Mouse (Mus musculus) erythroid progenitor cell, adult 5-6 weeks (primary cell): ENCODE measurements around the gene Cyp4b1. TPM values are rescaled to one million over a fixed set of nuclear protein-coding genes. Genes with fewer than 3 reads are reported as not detected.

Experiments used
- total RNA-seq, 2 experiments: library from RNA; stranded (forward) in 1 of 2; stranded (reverse) in 1 of 2; fragments of 150-400 nt in 1 of 2; fragments of 186-747, 209-891 nt in 1 of 2; gene quantifications; 2 replicates each; pipeline versions ENCODE4 v1.2.3 to v1.2.4; 2015 to 2017; ENCODE audit warnings: low replicate concordance in 2 of 2

Cyp4b1 gene
- total RNA-seq, 2 experiments from 2014 or later, result not detected

Other genes with a start within 250 kb of the Cyp4b1 start
- gene Cyp4a12b, start 236.1 kb downstream of the Cyp4b1 start, total RNA-seq (2015; ENCODE audit: low replicate concordance), result not detected in 2 replicates
- gene Cyp4a12b, start 236.1 kb downstream of the Cyp4b1 start, total RNA-seq (2017; ENCODE audit: low replicate concordance), result not detected in 2 replicates
- gene Cyp4a30b, start 195.1 kb downstream of the Cyp4b1 start, total RNA-seq (2015; ENCODE audit: low replicate concordance), result not detected in 2 replicates
- gene Cyp4a30b, start 195.1 kb downstream of the Cyp4b1 start, total RNA-seq (2017; ENCODE audit: low replicate concordance), result not detected in 2 replicates
- not detected in 2 replicates for gene Cyp4a14, start 151.6 kb downstream of the Cyp4b1 start, total RNA-seq (2015; ENCODE audit: low replicate concordance)
- gene Cyp4a14, start 151.6 kb downstream of the Cyp4b1 start, total RNA-seq (2017; ENCODE audit: low replicate concordance), result not detected in 2 replicates
- not detected in 2 replicates for gene Cyp4a10, start 129.5 kb downstream of the Cyp4b1 start, total RNA-seq (2015; ENCODE audit: low replicate concordance)
- gene Cyp4a10, start 129.5 kb downstream of the Cyp4b1 start, total RNA-seq (2017; ENCODE audit: low replicate concordance), result not detected in 2 replicates
- not detected in 2 replicates for gene Cyp4a31, start 84.1 kb downstream of the Cyp4b1 start, total RNA-seq (2015; ENCODE audit: low replicate concordance)
- not detected in 2 replicates for gene Cyp4a31, start 84.1 kb downstream of the Cyp4b1 start, total RNA-seq (2017; ENCODE audit: low replicate concordance)
- gene Cyp4a32, start 46.8 kb downstream of the Cyp4b1 start, total RNA-seq (2015; ENCODE audit: low replicate concordance), result not detected in 2 replicates
- not detected in 2 replicates for gene Cyp4a32, start 46.8 kb downstream of the Cyp4b1 start, total RNA-seq (2017; ENCODE audit: low replicate concordance)
- 48.6 and 49.7 TPM in 2 replicates for gene Efcab14, start 90.0 kb upstream of the Cyp4b1 start, total RNA-seq (2015; ENCODE audit: low replicate concordance)
- 30.9 and 37.1 TPM in 2 replicates for gene Efcab14, start 90.0 kb upstream of the Cyp4b1 start, total RNA-seq (2017; ENCODE audit: low replicate concordance)
- not detected in 2 replicates for gene Tex38, start 133.3 kb upstream of the Cyp4b1 start, total RNA-seq (2015; ENCODE audit: low replicate concordance)
- gene Tex38, start 133.3 kb upstream of the Cyp4b1 start, total RNA-seq (2017; ENCODE audit: low replicate concordance), result not detected in 2 replicates
- gene Atpaf1, start 137.1 kb upstream of the Cyp4b1 start, total RNA-seq (2015; ENCODE audit: low replicate concordance), result 4.2 and 5.8 TPM in 2 replicates
- 8.1 and 14.3 TPM in 2 replicates for gene Atpaf1, start 137.1 kb upstream of the Cyp4b1 start, total RNA-seq (2017; ENCODE audit: low replicate concordance)
- 6.7 and 26.3 TPM in 2 replicates for gene Mob3c, start 180.4 kb upstream of the Cyp4b1 start, total RNA-seq (2015; ENCODE audit: low replicate concordance)
- gene Mob3c, start 180.4 kb upstream of the Cyp4b1 start, total RNA-seq (2017; ENCODE audit: low replicate concordance), result 1.4 and 9.2 TPM in 2 replicates
- gene Mknk1, start 191.5 kb upstream of the Cyp4b1 start, total RNA-seq (2015; ENCODE audit: low replicate concordance), result 82.9 and 104 TPM in 2 replicates
- gene Mknk1, start 191.5 kb upstream of the Cyp4b1 start, total RNA-seq (2017; ENCODE audit: low replicate concordance), result 116 and 146 TPM in 2 replicates
- not detected in 2 replicates for gene Kncn, start 236.7 kb upstream of the Cyp4b1 start, total RNA-seq (2015; ENCODE audit: low replicate concordance)
- gene Kncn, start 236.7 kb upstream of the Cyp4b1 start, total RNA-seq (2017; ENCODE audit: low replicate concordance), result not detected in 2 replicates
- not detected in 2 replicates for gene 6430628N08Rik, start 242.9 kb upstream of the Cyp4b1 start, total RNA-seq (2015; ENCODE audit: low replicate concordance)
- gene 6430628N08Rik, start 242.9 kb upstream of the Cyp4b1 start, total RNA-seq (2017; ENCODE audit: low replicate concordance), result not detected in 2 replicates